9 mouse cellular contexts compared by ENCODE assay signal in genomic region chr17:32924658-32925312, GRCm38 (mm10). TPM values are rescaled to one million over a fixed set of nuclear protein-coding genes. Genes with fewer than 3 reads are reported as not detected.
DNase-seq lines count a peak whose midpoint lies in the region; ATAC-seq and TF ChIP-seq lines count a peak whose summit lies in the region.
"Had no signal": no experiment of that assay in that cellular context is flagged by ENCODE, and none has a peak within 500 bp of the region (broad histone marks: within the 10 kb centered on the region; RNA-seq: fewer than 3 reads in every experiment).

No protein-coding gene starts in this region.

- H3K9me3 ChIP-seq in ES-E14 (ENCODE audit: control insufficient read depth, insufficient read depth, low read depth, low read length): no peaks in the 10 kb centered on the region
- H3K9me3 ChIP-seq in neural tube, embryonic 15.5 days (replicated peaks): 0 out of 2 replicates have a peak, but pooled peaks cover 4% of the 10 kb centered on the region

- TF ChIP-seq POLR2A in cerebellum, adult 2 months (IDR thresholded peaks at IDR 0.05; ENCODE audit: borderline replicate concordance, insufficient read depth, low read length): peak; percentile 73; the same call in 1 of the 2 replicates
- peak; percentile 85; the same call in 1 of the 2 replicates for TF ChIP-seq POLR2A in lung, adult 2 months (IDR thresholded peaks at IDR 0.05; ENCODE audit: borderline replicate concordance, extremely low read depth, low read depth, low read length)

- H3K9ac ChIP-seq in ES-E14 (ENCODE audit: insufficient read depth, low read depth, low read length, poor library complexity, severe bottlenecking): peak overlapping the region; percentile 81
- peak overlapping the region; percentile 67 for H3K9ac ChIP-seq in neural tube, embryonic 15.5 days (replicated peaks)

- intact Hi-C loops in heart, postnatal 36 days (cut with DNase I): no loop called here

- 11% methylated on average over 32 of the region's 32 CpGs for WGBS in cerebellum, adult 2 months
- 15% methylated on average over 32 of the region's 32 CpGs for WGBS in lung, adult 2 months
- 20% methylated on average over 32 of the region's 32 CpGs for WGBS in neural tube, embryonic 15.5 days

- in situ Hi-C loops in ES-E14 (cut with MboI; ENCODE audit: low sequenced_read_pairs in 2 of 2, unreplicated experiment in 2 of 2): no loop called here

- H3K4me3 ChIP-seq in ES-E14 (ENCODE audit: insufficient read depth in 1 of 2, low read depth in 1 of 2, low read length in 2 of 2, poor library complexity in 1 of 2, severe bottlenecking in 1 of 2): peak overlapping the region; percentile 63 to 85
- peak overlapping the region; percentile 84 for H3K4me3 ChIP-seq in cerebellum, adult 2 months (replicated peaks; ENCODE audit: insufficient read depth, low read depth, low read length)
- peak overlapping the region; percentile 59 for H3K4me3 ChIP-seq in layer of hippocampus, adult 2 months
- H3K4me3 ChIP-seq in lung, adult 2 months (replicated peaks; ENCODE audit: extremely low read depth, low read depth, low read length): peak overlapping the region; percentile 90
- H3K4me3 ChIP-seq in neural tube, embryonic 15.5 days (replicated peaks): peak overlapping the region; percentile 50

- no peak for DNase-seq in ES-E14 (ENCODE audit: low read depth, low spot score)
- DNase-seq in cerebellum, adult 2 months: peak; percentile 72 to 81
- peak; percentile 37 for DNase-seq in forelimb bud, embryonic 11.5 days (ENCODE audit: low read depth, low spot score)
- DNase-seq in heart, postnatal 36 days: peak; percentile 74
- DNase-seq in layer of hippocampus, adult 2 months (ENCODE audit: low spot score in 2 of 2): peak; percentile 49 to 71
- peak; percentile 55 for DNase-seq in lung, adult 2 months
- peak; percentile 57 for DNase-seq in telencephalon, adult 2 months (ENCODE audit: low read depth, low spot score)

- peak overlapping the region; percentile 87 for H3K4me2 ChIP-seq in neural tube, embryonic 15.5 days

- H3K4me1 ChIP-seq in ES-E14 (ENCODE audit: control insufficient read depth in 2 of 2, insufficient read depth in 2 of 2, low read length in 2 of 2, poor library complexity in 1 of 2): peaks cover 4 to 7% of the 10 kb centered on the region in 2 experiments; a peak in 2 of 4 replicates
- no peaks in the 10 kb centered on the region for H3K4me1 ChIP-seq in cerebellum, adult 2 months (ENCODE audit: control insufficient read depth, insufficient read depth, low read length)
- H3K4me1 ChIP-seq in lung, adult 2 months (ENCODE audit: control insufficient read depth, insufficient read depth, low read length): peaks cover 6% of the 10 kb centered on the region; the same call in 1 of the 2 replicates
- peaks cover 5% of the 10 kb centered on the region for H3K4me1 ChIP-seq in neural tube, embryonic 15.5 days

- ATAC-seq in neural tube, embryonic 15.5 days (ENCODE audit: low FRiP score): peak; percentile 97

- TF ChIP-seq CTCF in cerebellum, adult 2 months (IDR thresholded peaks at IDR 0.05; ENCODE audit: borderline replicate concordance, insufficient read depth, low read depth, low read length): no peak
- peak; percentile 46 for TF ChIP-seq CTCF in layer of hippocampus, adult 2 months (conservative IDR thresholded peaks at IDR 0.05)
- TF ChIP-seq CTCF in lung, adult 2 months (IDR thresholded peaks at IDR 0.05; ENCODE audit: insufficient read depth, low read length): no peak

- H3K36me3 ChIP-seq in ES-E14 (ENCODE audit: control insufficient read depth, insufficient read depth, low read length, poor library complexity, severe bottlenecking): no peaks in the 10 kb centered on the region; the same call in 1 of the 2 replicates
- H3K36me3 ChIP-seq in neural tube, embryonic 15.5 days: no peaks in the 10 kb centered on the region

- no peaks in the 10 kb centered on the region for H3K27me3 ChIP-seq in cerebellum, adult 2 months (ENCODE audit: control insufficient read depth, insufficient read depth, low read length)
- peaks cover 17% of the 10 kb centered on the region; the same call in 1 of the 2 replicates for H3K27me3 ChIP-seq in neural tube, embryonic 15.5 days (replicated peaks)
- H3K27me3 ChIP-seq: Patski had no signal

- peak overlapping the region; percentile 26; the same call in 1 of the 2 replicates for H3K27ac ChIP-seq in ES-E14 (ENCODE audit: insufficient read depth, low read depth, low read length, poor library complexity, severe bottlenecking)
- H3K27ac ChIP-seq in cerebellum, adult 2 months (ENCODE audit: insufficient read depth, low read length): peak overlapping the region; percentile 94
- peak overlapping the region; percentile 84 for H3K27ac ChIP-seq in layer of hippocampus, adult 2 months
- H3K27ac ChIP-seq in neural tube, embryonic 15.5 days (replicated peaks): peak overlapping the region; percentile 70

TF ChIP-seq in ES-E14, 5 proteins besides CTCF, POLR2A, EP300 and RAD21:
- no peak for TF ChIP-seq HCFC1 (IDR thresholded peaks at IDR 0.05; ENCODE audit: borderline replicate concordance, insufficient read depth, low read length)
- TF ChIP-seq ZC3H11A (IDR thresholded peaks at IDR 0.05; ENCODE audit: borderline replicate concordance, low read depth, low read length): no peak
- TF ChIP-seq MAFK (IDR thresholded peaks at IDR 0.05; ENCODE audit: insufficient read depth, low read depth, low read length): no peak
- TF ChIP-seq ZNF384 (IDR thresholded peaks at IDR 0.05; ENCODE audit: low read depth, low read length): no peak
- TF ChIP-seq CHD2 (IDR thresholded peaks at IDR 0.05; ENCODE audit: low read depth, low read length): no peak

RNA-seq across cellular contexts. Expression of gene Cyp4f14, which starts 7.6 kb away (rescaled TPM):
- 0.32 and 0.58 TPM in 2 replicates for total RNA-seq in ES-E14 (2012; rRNA removed)
- polyA plus RNA-seq in cerebellum, adult 2 months (2012; rRNA removed): 10.8 and 13.0 TPM in 2 replicates
- total RNA-seq in heart, postnatal 36 days (2021): not detected
- 1 to 10 TPM; 4.1 to 5.4 TPM for total RNA-seq in layer of hippocampus, adult 2 months (2021)
- 0.26 and 0.57 TPM in 2 replicates for polyA plus RNA-seq in lung, adult 2 months (2012; rRNA removed)
- polyA plus RNA-seq in neural tube, embryonic 15.5 days (2015; fragmentation: Nextera tagmentation; extraction: Ambion mirVana): 0.09 TPM in 1 of 2 replicates, not detected in the other
- polyA plus RNA-seq: Patski had no signal

RNA-seq across cellular contexts. Expression of gene Cyp4f13, which starts 22.4 kb away (rescaled TPM):
- total RNA-seq in ES-E14 (2012; rRNA removed): 15.2 and 28.9 TPM in 2 replicates
- polyA plus RNA-seq in cerebellum, adult 2 months (2012; rRNA removed): 47.2 and 49.5 TPM in 2 replicates
- 10 to 100 TPM; 12.5 to 15.2 TPM for total RNA-seq in heart, postnatal 36 days (2021)
- 10 to 100 TPM; 23.7 to 27.6 TPM for total RNA-seq in layer of hippocampus, adult 2 months (2021)
- 40.4 and 51.4 TPM in 2 replicates for polyA plus RNA-seq in lung, adult 2 months (2012; rRNA removed)
- polyA plus RNA-seq in neural tube, embryonic 15.5 days (2015; fragmentation: Nextera tagmentation; extraction: Ambion mirVana): 8.0 and 8.1 TPM in 2 replicates

RNA-seq across cellular contexts. Expression of gene Zfp870, which starts 33.3 kb away (rescaled TPM):
- 9.5 and 9.9 TPM in 2 replicates for total RNA-seq in ES-E14 (2012; rRNA removed)
- polyA plus RNA-seq in cerebellum, adult 2 months (2012; rRNA removed): 6.3 and 6.8 TPM in 2 replicates
- total RNA-seq in heart, postnatal 36 days (2021): 1 to 10 TPM; 6.5 to 9.9 TPM
- total RNA-seq in layer of hippocampus, adult 2 months (2021): 10 to 100 TPM; 10.4 to 10.9 TPM
- 0.88 and 1.7 TPM in 2 replicates for polyA plus RNA-seq in lung, adult 2 months (2012; rRNA removed)
- 7.7 and 8.8 TPM in 2 replicates for polyA plus RNA-seq in neural tube, embryonic 15.5 days (2015; fragmentation: Nextera tagmentation; extraction: Ambion mirVana)

RNA-seq across cellular contexts. Expression of gene Zfp472, which starts 40.8 kb away (rescaled TPM):
- 7.0 and 9.0 TPM in 2 replicates for total RNA-seq in ES-E14 (2012; rRNA removed)
- 4.6 and 4.9 TPM in 2 replicates for polyA plus RNA-seq in cerebellum, adult 2 months (2012; rRNA removed)
- total RNA-seq in heart, postnatal 36 days (2021): 1 to 10 TPM; 1.7 to 2.4 TPM
- total RNA-seq in layer of hippocampus, adult 2 months (2021): 1 to 10 TPM; 5.6 to 6.5 TPM
- polyA plus RNA-seq in lung, adult 2 months (2012; rRNA removed): 0.61 and 0.85 TPM in 2 replicates
- 8.5 and 9.0 TPM in 2 replicates for polyA plus RNA-seq in neural tube, embryonic 15.5 days (2015; fragmentation: Nextera tagmentation; extraction: Ambion mirVana)

Comparison
In these comparisons a context has a peak if more than half of its experiments do, and no peak if none do; other contexts are left out.
1. H3K27ac ChIP-seq: peak in every context shown above with its lines; median percentile 94 in cerebellum, adult 2 months; 84 in layer of hippocampus, adult 2 months; 70 in neural tube, embryonic 15.5 days; 26 in ES-E14.